Mouse (Mus musculus) forelimb bud, embryonic 11.5 days (tissue): ENCODE measurements around the gene Pot1a.

Source experiments
- DNase-seq: peaks from one replicate; pipeline ENCODE4 v3.0.0-alpha.2; 2012; ENCODE audit warnings: low read depth, low spot score

The Pot1a gene

GRCm38 (mm10) chr6:25808806-25809495, at the start of gene Pot1a:
Pot1a (minus strand) TSS chr6:25809246.
- peak; percentile 99 for DNase-seq

- DNase-seq = no peak
Measured at GRCm38 (mm10) chr6:25836261-25836660, 27.2 kb upstream of the Pot1a start.

- DNase-seq = no peak
Measured at GRCm38 (mm10) chr6:25806021-25806420, 3.0 kb downstream of the Pot1a start.

GRCm38 (mm10) chr6:25802269-25802668, 6.8 kb downstream of the Pot1a start:
- DNase-seq = no peak

GRCm38 (mm10) chr6:25801230-25801629, 7.8 kb downstream of the Pot1a start:
- DNase-seq = no peak

- DNase-seq = no peak
Measured at GRCm38 (mm10) chr6:25768238-25768637, 40.8 kb downstream of the Pot1a start.

- no peak for DNase-seq
Measured at GRCm38 (mm10) chr6:25767552-25767951, 41.5 kb downstream of the Pot1a start.

- peak; percentile 5 for DNase-seq
Measured at GRCm38 (mm10) chr6:25767073-25767472, 42.0 kb downstream of the Pot1a start.

- no peak for DNase-seq
Measured at GRCm38 (mm10) chr6:25766283-25766682, 42.8 kb downstream of the Pot1a start.

- DNase-seq = no peak
Measured at GRCm38 (mm10) chr6:25752651-25753050, 56.4 kb downstream of the Pot1a start.

GRCm38 (mm10) chr6:25736533-25736932, 72.5 kb downstream of the Pot1a start:
- no peak for DNase-seq

GRCm38 (mm10) chr6:25726560-25726959, 82.5 kb downstream of the Pot1a start:
- no peak for DNase-seq

GRCm38 (mm10) chr6:25710601-25711000, 98.4 kb downstream of the Pot1a start:
- DNase-seq = peak; percentile 2

- DNase-seq = no peak
Measured at GRCm38 (mm10) chr6:25709250-25709895, 99.7 kb downstream of the Pot1a start.

- DNase-seq = no peak
Measured at GRCm38 (mm10) chr6:25699956-25700355, 109.1 kb downstream of the Pot1a start.
